Mouse (Mus musculus): Measurements from ENCODE around the gene Nck1. TPM values are rescaled to one million over a fixed set of nuclear protein-coding genes. Genes with fewer than 3 reads are reported as not detected.

The Nck1 gene
- polyA plus RNA-seq (2014; fragmentation: Illumina TruSeq; extraction: RNeasy Lipid Tissue Mini Kit (QIAGEN cat#74804); ENCODE audit: low read depth, low replicate concordance): 58.7 TPM

DNA sequence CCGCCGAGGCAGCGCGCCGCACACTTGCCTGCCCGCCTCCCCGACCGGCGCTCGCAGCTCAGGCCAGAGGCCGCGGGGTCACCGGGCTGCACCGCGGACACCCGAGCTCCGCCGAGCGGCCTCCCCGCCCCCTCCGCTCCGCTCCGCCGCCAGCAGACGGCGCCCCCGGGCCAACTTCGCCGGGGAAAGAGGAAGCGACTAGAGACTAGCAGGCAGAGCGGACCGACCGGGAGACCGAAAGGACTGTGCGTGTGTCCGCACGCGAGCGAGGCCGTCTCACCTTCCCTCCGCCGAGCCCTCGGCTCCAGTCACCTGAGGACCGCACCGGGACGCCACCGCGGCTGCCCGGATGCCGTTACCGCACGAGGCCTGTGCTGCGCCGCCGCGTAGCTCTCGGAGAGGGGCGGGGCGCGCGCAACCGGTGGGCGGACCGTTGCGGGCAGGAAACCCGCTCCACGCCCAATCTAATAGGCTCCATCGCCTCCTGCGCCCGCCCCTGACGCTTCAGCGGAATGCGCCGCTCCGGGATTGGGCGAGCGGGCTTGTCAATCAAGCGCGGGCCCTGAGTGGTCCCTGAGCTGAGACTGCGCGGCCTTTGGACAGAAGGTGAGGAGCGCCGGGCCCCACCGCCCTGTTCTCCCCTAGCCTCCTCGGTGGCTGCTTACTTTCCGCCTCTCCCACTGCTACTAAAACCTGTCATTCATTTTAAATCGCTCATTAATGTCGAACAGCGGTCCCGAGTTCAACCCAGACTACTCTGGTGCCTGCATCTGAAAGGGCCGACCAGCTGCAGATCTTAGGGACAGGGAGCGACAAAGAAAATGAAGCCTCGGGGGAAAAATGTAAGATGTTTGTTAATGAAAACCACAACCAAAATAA is at the start of gene Nck1:
TSS of gene Nck1 (minus strand) at position 420 of the 879 bp plus-strand sequence.

DNA sequence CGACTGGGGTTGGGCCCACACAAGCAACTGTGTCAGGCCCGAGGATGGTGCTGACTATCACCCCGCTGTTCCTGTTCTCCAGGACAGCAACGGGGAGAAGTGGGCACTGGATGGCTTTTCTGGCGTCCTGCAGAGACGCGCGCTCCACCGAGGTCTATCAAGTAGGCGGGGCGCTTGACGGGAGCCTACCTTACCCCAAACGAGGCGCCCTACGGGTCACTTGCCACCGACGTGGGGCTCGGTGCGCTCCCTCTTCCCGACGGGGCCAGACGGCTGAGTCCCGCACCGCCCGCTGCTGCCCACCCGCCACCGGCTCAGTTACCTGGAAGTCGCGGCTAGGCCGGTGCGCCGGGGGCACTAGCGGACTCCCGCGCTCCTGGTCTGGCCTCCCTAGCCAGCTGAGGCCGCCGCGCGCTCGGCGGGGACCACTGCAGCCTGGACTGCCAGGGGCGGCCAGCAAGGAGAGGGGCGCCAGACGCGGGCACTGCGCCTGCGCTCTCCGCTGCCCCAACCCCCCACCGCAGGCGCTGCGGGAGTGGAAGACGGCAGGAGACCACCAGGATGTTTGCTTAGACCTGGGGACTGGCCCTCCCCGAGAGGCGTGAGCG is 24.8 kb upstream of the Nck1 start, which contains the start of gene Slc35g2:
TSS of gene Slc35g2 (minus strand) at position 465 of the 608 bp plus-strand sequence.

DNA sequence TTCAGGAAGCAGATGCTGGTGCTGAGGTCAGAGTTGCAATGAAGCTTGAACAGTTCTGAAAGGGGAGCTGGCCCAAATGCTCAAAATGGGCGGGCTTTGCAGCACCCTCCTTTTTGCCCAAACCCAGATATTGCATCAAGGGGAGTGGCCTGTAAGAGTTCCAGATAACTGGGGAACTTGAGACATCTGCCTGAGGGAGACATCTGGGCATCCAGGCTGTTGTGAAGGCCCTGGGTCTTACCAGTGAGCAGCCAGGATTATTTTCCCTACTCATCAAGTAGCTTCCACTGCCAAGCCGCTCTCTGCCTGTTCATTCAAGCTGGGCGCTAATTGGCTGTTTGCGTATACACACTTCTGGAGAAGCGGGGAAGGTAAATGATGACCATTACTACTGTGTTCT is 59.5 kb downstream of the Nck1 start, which contains the start of gene Il20rb:
TSS of gene Il20rb (minus strand) at position 358 of the 400 bp plus-strand sequence.

Other genes with a start within 250 kb of the Nck1 start
- 24.1 TPM for gene Il20rb, start 59.3 kb downstream of the Nck1 start, polyA plus RNA-seq (2014; fragmentation: Illumina TruSeq; extraction: RNeasy Lipid Tissue Mini Kit (QIAGEN cat#74804); ENCODE audit: low read depth, low replicate concordance)
- gene Slc35g2, start 25.0 kb upstream of the Nck1 start, polyA plus RNA-seq (2014; fragmentation: Illumina TruSeq; extraction: RNeasy Lipid Tissue Mini Kit (QIAGEN cat#74804); ENCODE audit: low read depth, low replicate concordance): 2.9 TPM
- gene Stag1, start 51.7 kb upstream of the Nck1 start, polyA plus RNA-seq (2014; fragmentation: Illumina TruSeq; extraction: RNeasy Lipid Tissue Mini Kit (QIAGEN cat#74804); ENCODE audit: low read depth, low replicate concordance): 21.2 TPM

Data from adipose tissue, adult 10 weeks (tissue).